Mouse (Mus musculus): ENCODE measurements around the gene Emsy. TPM values are rescaled to one million over a fixed set of nuclear protein-coding genes. Genes with fewer than 3 reads are reported as not detected.

Emsy gene
- polyA plus RNA-seq, 1 experiment from 2014 or later = 39.7 TPM

- peaks cover 2% of the 10 kb centered on the region for H3K4me1 ChIP-seq
- no peak overlapping the region for H3K4me3 ChIP-seq (replicated peaks)
- H3K9me3 ChIP-seq = no peaks in the 10 kb centered on the region
- H3K27ac ChIP-seq = no peak overlapping the region
- no peak overlapping the region for H3K9ac ChIP-seq
- H3K4me2 ChIP-seq = no peak overlapping the region
- H3K36me3 ChIP-seq (replicated peaks) = no peaks in the 10 kb centered on the region
- no peaks in the 10 kb centered on the region for H3K27me3 ChIP-seq
- ATAC-seq (ENCODE audit: low FRiP score) = no peak
- WGBS = 98% methylated on average over 1 of the region's 1 CpGs
These were observed 33.5 kb upstream of the Emsy start for GRCm38 (mm10) chr7:98690126-98690525.

GRCm38 (mm10) chr7:98685895-98686294 is 29.3 kb upstream of the Emsy start:
- H3K4me2 ChIP-seq = no peak overlapping the region
- no peak overlapping the region for H3K9ac ChIP-seq
- 54% methylated on average over 13 of the region's 13 CpGs for WGBS
- H3K9me3 ChIP-seq = no peaks in the 10 kb centered on the region
- no peak overlapping the region for H3K27ac ChIP-seq
- no peaks in the 10 kb centered on the region for H3K27me3 ChIP-seq
- no peaks in the 10 kb centered on the region for H3K36me3 ChIP-seq (replicated peaks)
- no peak for ATAC-seq (ENCODE audit: low FRiP score)
- H3K4me1 ChIP-seq = no peaks in the 10 kb centered on the region; the same call in 1 of the 2 replicates
- no peak overlapping the region for H3K4me3 ChIP-seq (replicated peaks)

GRCm38 (mm10) chr7:98682821-98683220 is 26.2 kb upstream of the Emsy start:
- Histone ChIP-seq H3K27me3 (no peaks in the 10 kb centered on the region), H3K9ac (no peak overlapping the region), H3K4me3 (replicated peaks) (no peak overlapping the region), H3K4me2 (no peak overlapping the region), H3K9me3 (no peaks in the 10 kb centered on the region), H3K27ac (no peak overlapping the region), H3K4me1 (no peaks in the 10 kb centered on the region), H3K36me3 (replicated peaks) (no peaks in the 10 kb centered on the region)
- no peak for ATAC-seq (ENCODE audit: low FRiP score)
- 90% methylated on average over 10 of the region's 10 CpGs for WGBS

GRCm38 (mm10) chr7:98680691-98681090 is 24.1 kb upstream of the Emsy start:
- ATAC-seq (ENCODE audit: low FRiP score) = no peak
- 72% methylated on average over 2 of the region's 2 CpGs for WGBS
- no peaks in the 10 kb centered on the region for H3K27me3 ChIP-seq
- H3K27ac ChIP-seq = no peak overlapping the region
- no peak overlapping the region for H3K4me2 ChIP-seq
- H3K4me3 ChIP-seq (replicated peaks) = no peak overlapping the region
- H3K36me3 ChIP-seq (replicated peaks) = no peaks in the 10 kb centered on the region
- H3K4me1 ChIP-seq = no peaks in the 10 kb centered on the region
- H3K9me3 ChIP-seq = no peaks in the 10 kb centered on the region
- H3K9ac ChIP-seq = no peak overlapping the region

GRCm38 (mm10) chr7:98678441-98678840 is 21.9 kb upstream of the Emsy start:
- no peaks in the 10 kb centered on the region for H3K4me1 ChIP-seq
- H3K27me3 ChIP-seq = no peaks in the 10 kb centered on the region
- H3K9ac ChIP-seq = no peak overlapping the region
- no peaks in the 10 kb centered on the region for H3K9me3 ChIP-seq
- H3K4me2 ChIP-seq = no peak overlapping the region
- 88% methylated on average over 7 of the region's 7 CpGs for WGBS
- no peaks in the 10 kb centered on the region for H3K36me3 ChIP-seq (replicated peaks)
- no peak overlapping the region for H3K4me3 ChIP-seq (replicated peaks)
- no peak overlapping the region for H3K27ac ChIP-seq
- no peak for ATAC-seq (ENCODE audit: low FRiP score)

- WGBS = 88% methylated on average over 2 of the region's 2 CpGs
- H3K27ac ChIP-seq = no peak overlapping the region
- H3K9me3 ChIP-seq = no peaks in the 10 kb centered on the region
- H3K4me1 ChIP-seq = no peaks in the 10 kb centered on the region
- H3K9ac ChIP-seq = no peak overlapping the region
- no peak for ATAC-seq (ENCODE audit: low FRiP score)
- H3K36me3 ChIP-seq (replicated peaks) = no peaks in the 10 kb centered on the region
- no peak overlapping the region for H3K4me3 ChIP-seq (replicated peaks)
- no peak overlapping the region for H3K4me2 ChIP-seq
- no peaks in the 10 kb centered on the region for H3K27me3 ChIP-seq
These were observed 20.9 kb upstream of the Emsy start for GRCm38 (mm10) chr7:98677511-98677910.

- Histone ChIP-seq H3K9ac (no peak overlapping the region), H3K4me1 (peaks cover 5% of the 10 kb centered on the region; the same call in 1 of the 2 replicates), H3K4me3 (replicated peaks) (no peak overlapping the region), H3K27ac (no peak overlapping the region), H3K36me3 (replicated peaks) (no peaks in the 10 kb centered on the region), H3K9me3 (no peaks in the 10 kb centered on the region), H3K27me3 (no peaks in the 10 kb centered on the region), H3K4me2 (no peak overlapping the region)
- WGBS = 91% methylated on average over 4 of the region's 4 CpGs
- no peak for ATAC-seq (ENCODE audit: low FRiP score)
These were observed 17.8 kb upstream of the Emsy start for GRCm38 (mm10) chr7:98674344-98674743.

- 77% methylated on average over 11 of the region's 11 CpGs for WGBS
- ATAC-seq (ENCODE audit: low FRiP score) = no peak
- no peak overlapping the region for H3K27ac ChIP-seq
These were observed 15.8 kb upstream of the Emsy start for GRCm38 (mm10) chr7:98672241-98672955.

GRCm38 (mm10) chr7:98671416-98671815 is 14.8 kb upstream of the Emsy start:
- Histone ChIP-seq H3K36me3 (replicated peaks) (no peaks in the 10 kb centered on the region), H3K4me3 (replicated peaks) (no peak overlapping the region), H3K4me2 (no peak overlapping the region), H3K27me3 (no peaks in the 10 kb centered on the region), H3K9me3 (no peaks in the 10 kb centered on the region), H3K27ac (no peak overlapping the region), H3K9ac (no peak overlapping the region), H3K4me1 (peaks cover 5% of the 10 kb centered on the region; the same call in 1 of the 2 replicates)
- WGBS = 86% methylated on average over 9 of the region's 9 CpGs
- ATAC-seq (ENCODE audit: low FRiP score) = no peak

More at GRCm38 (mm10) chr7:98672241-98672955, 15.8 kb upstream of the Emsy start:
- Histone ChIP-seq H3K4me1 (peaks cover 5% of the 10 kb centered on the region; the same call in 1 of the 2 replicates), H3K36me3 (replicated peaks) (no peaks in the 10 kb centered on the region), H3K4me3 (replicated peaks) (no peak overlapping the region), H3K9ac (no peak overlapping the region), H3K4me2 (no peak overlapping the region), H3K27me3 (no peaks in the 10 kb centered on the region), H3K9me3 (no peaks in the 10 kb centered on the region)

- ATAC-seq (ENCODE audit: low FRiP score) = no peak
- Histone ChIP-seq H3K27ac (no peak overlapping the region), H3K9ac (no peak overlapping the region), H3K27me3 (no peaks in the 10 kb centered on the region), H3K4me2 (no peak overlapping the region), H3K9me3 (no peaks in the 10 kb centered on the region), H3K36me3 (replicated peaks) (no peaks in the 10 kb centered on the region), H3K4me3 (replicated peaks) (no peak overlapping the region), H3K4me1 (peaks cover 5% of the 10 kb centered on the region; the same call in 1 of the 2 replicates)
- 96% methylated on average over 4 of the region's 4 CpGs for WGBS
These were observed 14.2 kb upstream of the Emsy start for GRCm38 (mm10) chr7:98670831-98671230.

- Histone ChIP-seq H3K36me3 (replicated peaks) (no peaks in the 10 kb centered on the region), H3K9me3 (no peaks in the 10 kb centered on the region), H3K27me3 (no peaks in the 10 kb centered on the region), H3K4me3 (replicated peaks) (no peak overlapping the region), H3K27ac (no peak overlapping the region), H3K9ac (no peak overlapping the region), H3K4me1 (peaks cover 5% of the 10 kb centered on the region; the same call in 1 of the 2 replicates), H3K4me2 (no peak overlapping the region)
- WGBS = 69% methylated on average over 6 of the region's 6 CpGs
- ATAC-seq (ENCODE audit: low FRiP score) = no peak
These were observed 11.6 kb upstream of the Emsy start for GRCm38 (mm10) chr7:98667956-98668746.

GRCm38 (mm10) chr7:98665726-98666125 is 9.1 kb upstream of the Emsy start:
- WGBS = 82% methylated on average over 6 of the region's 6 CpGs
- ATAC-seq (ENCODE audit: low FRiP score) = no peak
- no peaks in the 10 kb centered on the region for H3K9me3 ChIP-seq

More at GRCm38 (mm10) chr7:98665726-98666125, 9.1 kb upstream of the Emsy start:
- Histone ChIP-seq H3K4me1 (no peaks in the 10 kb centered on the region), H3K4me2 (no peak overlapping the region), H3K27me3 (no peaks in the 10 kb centered on the region), H3K4me3 (replicated peaks) (no peak overlapping the region), H3K9ac (no peak overlapping the region), H3K36me3 (replicated peaks) (no peaks in the 10 kb centered on the region), H3K27ac (no peak overlapping the region)
